ENCODE assay signal across 10 mouse cellular contexts in the genomic region with DNA sequence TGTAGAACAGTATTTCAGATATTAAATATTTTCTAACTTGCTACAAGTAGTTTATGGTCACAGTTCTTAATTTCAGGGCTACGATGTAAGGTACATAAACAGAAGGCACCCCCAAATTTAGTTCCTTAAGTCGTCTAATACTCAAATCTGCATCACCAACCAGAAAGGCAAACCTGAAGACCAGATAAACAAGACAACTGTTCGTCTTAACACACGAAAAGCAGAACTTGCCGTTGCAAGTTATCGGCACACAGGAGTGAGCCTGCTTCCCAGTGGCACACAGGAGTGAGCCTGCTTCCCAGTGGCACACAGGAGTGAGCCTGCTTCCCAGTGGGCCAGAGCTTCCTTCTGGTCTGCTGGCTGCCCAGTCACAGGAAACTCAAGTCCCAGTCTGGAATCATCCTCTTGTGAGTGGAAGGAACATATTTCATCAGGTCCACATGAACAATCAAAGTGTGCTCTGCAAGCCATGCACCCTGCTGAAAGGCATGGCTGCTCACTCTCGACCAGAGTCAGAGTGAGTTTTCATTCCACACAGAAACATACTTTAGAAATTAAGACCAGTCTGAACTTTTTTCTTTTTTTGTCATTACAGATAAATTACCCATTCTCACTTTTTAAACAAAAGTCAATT.
DNase-seq lines count a peak whose midpoint lies in the region; ATAC-seq and TF ChIP-seq lines count a peak whose summit lies in the region.
"Had no signal": no experiment of that assay in that cellular context is flagged by ENCODE, and none has a peak within 500 bp of the region (broad histone marks: within the 10 kb centered on the region; RNA-seq: fewer than 3 reads in every experiment).

No protein-coding gene starts in this region.

- peaks cover 12% of the 10 kb centered on the region; the same call in 1 of the 2 replicates for H3K4me1 ChIP-seq in kidney, postnatal 0 days (replicated peaks; ENCODE audit: insufficient read depth, low read length)
- peaks cover 73% of the 10 kb centered on the region for H3K4me1 ChIP-seq in embryonic facial prominence, embryonic 12.5 days
- peaks cover 34% of the 10 kb centered on the region for H3K4me1 ChIP-seq in intestine, embryonic 14.5 days (replicated peaks; ENCODE audit: control insufficient read depth, insufficient read depth, low read length)

- H3K9me3 ChIP-seq in kidney, postnatal 0 days (replicated peaks; ENCODE audit: low read length): no peaks in the 10 kb centered on the region
- H3K9me3 ChIP-seq in embryonic facial prominence, embryonic 12.5 days: no peaks in the 10 kb centered on the region
- no peaks in the 10 kb centered on the region for H3K9me3 ChIP-seq in intestine, embryonic 14.5 days (ENCODE audit: control insufficient read depth, low read length)

- H3K36me3 ChIP-seq in kidney, postnatal 0 days (ENCODE audit: insufficient read depth, low read length): no peaks in the 10 kb centered on the region
- H3K36me3 ChIP-seq in embryonic facial prominence, embryonic 12.5 days: no peaks in the 10 kb centered on the region
- H3K36me3 ChIP-seq in intestine, embryonic 14.5 days (ENCODE audit: control insufficient read depth, insufficient read depth, low read length): no peaks in the 10 kb centered on the region

- peak overlapping the region; percentile 21; the same call in 1 of the 2 replicates for H3K4me3 ChIP-seq in kidney, postnatal 0 days (replicated peaks; ENCODE audit: low read depth, low read length)
- peak overlapping the region; percentile 32 for H3K4me3 ChIP-seq in embryonic facial prominence, embryonic 12.5 days
- peak overlapping the region; percentile 22; the same call in 1 of the 2 replicates for H3K4me3 ChIP-seq in intestine, embryonic 14.5 days (ENCODE audit: low read depth, low read length)

- no peaks in the 10 kb centered on the region for H3K27me3 ChIP-seq in kidney, postnatal 0 days (ENCODE audit: insufficient read depth, low read length)
- H3K27me3 ChIP-seq in embryonic facial prominence, embryonic 12.5 days: 0 out of 2 replicates have a peak, but pooled peaks cover 6% of the 10 kb centered on the region
- no peaks in the 10 kb centered on the region for H3K27me3 ChIP-seq in intestine, embryonic 14.5 days (replicated peaks; ENCODE audit: control insufficient read depth, insufficient read depth, low read length)

- no peak for ATAC-seq in kidney, postnatal 0 days (replicated peaks; ENCODE audit: low FRiP score, low read depth)
- no peak for ATAC-seq in embryonic facial prominence, embryonic 12.5 days (ENCODE audit: insufficient number of reproducible peaks, insufficient read depth, low FRiP score, low TSS enrichment)
- no peak for ATAC-seq in intestine, embryonic 14.5 days (replicated peaks; ENCODE audit: low FRiP score, low TSS enrichment, low read depth)
- peak; percentile 37 for ATAC-seq in megakaryocyte progenitor cell, adult 5-6 weeks (replicated peaks; ENCODE audit: poor library complexity)
- no peak for ATAC-seq in inflammation-experienced regulatory T-cells, adult 6 months

- peak overlapping the region; percentile 25; the same call in 1 of the 2 replicates for H3K27ac ChIP-seq in kidney, postnatal 0 days
- H3K27ac ChIP-seq in embryonic facial prominence, embryonic 12.5 days: no peak overlapping the region
- no peak overlapping the region for H3K27ac ChIP-seq in intestine, embryonic 14.5 days (ENCODE audit: low read depth)

- peak overlapping the region; percentile 19; the same call in 1 of the 2 replicates for H3K9ac ChIP-seq in kidney, postnatal 0 days (ENCODE audit: low read depth, low read length)
- no peak overlapping the region for H3K9ac ChIP-seq in embryonic facial prominence, embryonic 12.5 days
- no peak overlapping the region for H3K9ac ChIP-seq in intestine, embryonic 14.5 days (ENCODE audit: low read length)

- no peak for TF ChIP-seq CTCF in kidney, postnatal 0 days (IDR thresholded peaks at IDR 0.05; ENCODE audit: low read depth)

- 34% methylated on average over 7 of the region's 7 CpGs for WGBS in kidney, postnatal 0 days
- WGBS in embryonic facial prominence, embryonic 12.5 days: 45% methylated on average over 7 of the region's 7 CpGs
- 49% methylated on average over 7 of the region's 7 CpGs for WGBS in intestine, embryonic 14.5 days

- H3K4me2 ChIP-seq in kidney, postnatal 0 days (ENCODE audit: low read length): peak overlapping the region; percentile 32
- peak overlapping the region; percentile 40 for H3K4me2 ChIP-seq in embryonic facial prominence, embryonic 12.5 days (replicated peaks)
- H3K4me2 ChIP-seq in intestine, embryonic 14.5 days (ENCODE audit: low read length): peak overlapping the region; percentile 34

- DNase-seq in kidney, postnatal 0 days (ENCODE audit: low spot score): peak; percentile 71
- no peak for DNase-seq in kidney, adult 18-20 months
- no peak for DNase-seq in intestine, embryonic 14.5 days (ENCODE audit: low spot score)
- DNase-seq in c-Kit-positive CD71-positive TER-119-positive erythroid progenitor cells, embryonic 14.5 days (ENCODE audit: low spot score): no peak
- DNase-seq in layer of hippocampus, postnatal 36 days: no peak
- DNase-seq: gastrocnemius, postnatal 36 days; lung, adult 2 months had no signal
